9 mouse cellular contexts compared by ENCODE assay signal in genomic region chr11:88551034-88551433, GRCm38 (mm10).
DNase-seq lines count a peak whose midpoint lies in the region; ATAC-seq lines count a peak whose summit lies in the region.
"Had no signal": no experiment of that assay in that cellular context is flagged by ENCODE, and none has a peak within 500 bp of the region (broad histone marks: within the 10 kb centered on the region; RNA-seq: fewer than 3 reads in every experiment).

No protein-coding gene starts in this region.

- H3K9me3 ChIP-seq in forebrain, embryonic 10.5 days = no peaks in the 10 kb centered on the region
- H3K9me3 ChIP-seq in megakaryocyte, embryonic 14.5 days = no peaks in the 10 kb centered on the region
- H3K9me3 ChIP-seq: liver, embryonic 15.5 days had no signal

- peaks cover 96% of the 10 kb centered on the region for H3K4me1 ChIP-seq in forebrain, embryonic 10.5 days
- H3K4me1 ChIP-seq in megakaryocyte, embryonic 14.5 days = peaks cover 88% of the 10 kb centered on the region

- H3K27ac ChIP-seq in forebrain, embryonic 10.5 days = peak overlapping the region; percentile 70
- H3K27ac ChIP-seq: liver, embryonic 15.5 days had no signal

- intact Hi-C loops in heart, postnatal 10 days (cut with DNase I) = loop anchor here (5.0 to 10.0 kb wide), 2 partner anchors 256 to 271 kb away; partner anchors contain the start of gene Ccdc182

- no peak overlapping the region for H3K4me3 ChIP-seq in forebrain, embryonic 10.5 days
- H3K4me3 ChIP-seq in megakaryocyte, embryonic 14.5 days (replicated peaks) = peak overlapping the region; percentile 20
- H3K4me3 ChIP-seq: liver, embryonic 15.5 days had no signal

- H3K27me3 ChIP-seq in forebrain, embryonic 10.5 days (ENCODE audit: poor library complexity, severe bottlenecking) = no peaks in the 10 kb centered on the region
- no peaks in the 10 kb centered on the region for H3K27me3 ChIP-seq in megakaryocyte, embryonic 14.5 days (replicated peaks)
- H3K27me3 ChIP-seq: liver, embryonic 15.5 days had no signal

- 24% methylated on average over 3 of the region's 3 CpGs for WGBS in forebrain, embryonic 10.5 days

- 0 out of 2 replicates have a peak, but pooled peaks cover 3% of the 10 kb centered on the region for H3K36me3 ChIP-seq in forebrain, embryonic 10.5 days (replicated peaks)
- H3K36me3 ChIP-seq in megakaryocyte, embryonic 14.5 days (replicated peaks; ENCODE audit: low read length) = peaks cover 7% of the 10 kb centered on the region
- H3K36me3 ChIP-seq: liver, embryonic 15.5 days had no signal

- DNase-seq in right cerebral cortex, adult 18-20 months = peak; percentile 79
- DNase-seq in right cerebral cortex, postnatal 4 days = no peak
- no peak for DNase-seq in forebrain, embryonic 10.5 days (ENCODE audit: extremely low spot score, low spot score)
- peak; percentile 65 to 66 for DNase-seq in heart, postnatal 10 days
- DNase-seq in left cerebral cortex, adult 18-20 months (ENCODE audit: low spot score in 2 of 2) = peak; percentile 46 to 65
- peak; percentile 77 for DNase-seq in skeletal muscle tissue, adult 2 months (ENCODE audit: low read depth, low spot score)

- ATAC-seq in cerebellum, adult (ENCODE audit: insufficient number of reproducible peaks, low FRiP score, low TSS enrichment) = no peak

Comparison
In these comparisons a context has a peak if more than half of its experiments do, and no peak if none do; other contexts are left out.
1. DNase-seq: peak in right cerebral cortex, adult 18-20 months (single experiment), heart, postnatal 10 days (2 of 2), left cerebral cortex, adult 18-20 months (2 of 2) and skeletal muscle tissue, adult 2 months (single experiment); none in right cerebral cortex, postnatal 4 days (single experiment) and forebrain, embryonic 10.5 days (single experiment).